Mouse (Mus musculus) thymus, adult 2 months (tissue): ENCODE results near the gene Ckap5. TPM values are rescaled to one million over a fixed set of nuclear protein-coding genes. Genes with fewer than 3 reads are reported as not detected.

Experiments used
- DNase-seq: peaks from one replicate; pipeline ENCODE4 v3.0.0; 2021
- H3K27ac ChIP-seq: fragments of 200-500 bp; 2 replicates; pipeline ENCODE4 v1.5.1; 2012; ENCODE audit warnings: low read length, control low read depth; ENCODE audit not compliant: control insufficient read depth, insufficient read depth
- H3K27me3 ChIP-seq: fragments of 200-500 bp; 2 replicates; pipeline ENCODE4 v1.6.1; 2012; ENCODE audit warnings: mild to moderate bottlenecking, low read length, moderate library complexity, mixed read lengths; ENCODE audit not compliant: control insufficient read depth, insufficient read depth
- H3K36me3 ChIP-seq: fragments of 200-500 bp; 2 replicates; pipeline ENCODE4 v1.6.1; 2012; ENCODE audit warnings: mild to moderate bottlenecking, low read length, moderate library complexity; ENCODE audit not compliant: control insufficient read depth, insufficient read depth
- H3K4me1 ChIP-seq: fragments of 200-500 bp; replicated peaks from 2 replicates; pipeline ENCODE4 v1.6.1; 2012; ENCODE audit warnings: low read length; ENCODE audit not compliant: control insufficient read depth, insufficient read depth
- H3K4me3 ChIP-seq: fragments of 200-500 bp; 2 replicates; pipeline ENCODE4 v1.5.1; 2012; ENCODE audit warnings: mild to moderate bottlenecking, low read length, control low read depth, moderate library complexity; ENCODE audit not compliant: control insufficient read depth, insufficient read depth
- CTCF ChIP-seq: fragments of 200-500 bp; IDR thresholded peaks from 2 replicates; pipeline ENCODE4 v1.5.1; 2012; ENCODE audit warnings: mild to moderate bottlenecking, control low read depth, low read length, moderate library complexity, borderline replicate concordance; ENCODE audit not compliant: control insufficient read depth, poor library complexity, insufficient read depth; ENCODE audit errors: extremely low read depth
- POLR2A ChIP-seq: fragments of 200-500 bp; IDR thresholded peaks from 2 replicates; pipeline ENCODE4 v1.6.1; 2012; ENCODE audit warnings: mild to moderate bottlenecking, low read length, control low read depth, moderate library complexity; ENCODE audit not compliant: control insufficient read depth, poor library complexity, insufficient read depth; ENCODE audit errors: extremely low read depth
- WGBS: fragments of 180-500 bp; shearing (Covaris S2); methylation state at CpG from one replicate; pipeline ENCODE4 v1.1.7; 2018; 5-methylcytosine and 5-hydroxymethylcytosine counted together
- polyA plus RNA-seq: library from polyadenylated mRNA; depleted of rRNA; stranded (reverse); fragments of >200 nt; gene quantifications from 2 replicates; pipeline ENCODE4 v1.2.3, GENCODE M21; 2012; rRNA removed

Ckap5 gene
- polyA plus RNA-seq, 1 experiment: 20.9 TPM

- Histone ChIP-seq H3K4me1 (no peaks in the 10 kb centered on the region), H3K27ac (no peak overlapping the region), H3K36me3 (peaks cover 77% of the 10 kb centered on the region), H3K27me3 (no peaks in the 10 kb centered on the region), H3K4me3 (no peak overlapping the region)
- DNase-seq: no peak
- WGBS: 97% methylated on average over 8 of the region's 8 CpGs
- TF ChIP-seq POLR2A (no peak), CTCF (no peak)
Observed at GRCm38 (mm10) chr2:91659657-91660056, 133.1 kb downstream of the Ckap5 start.

- H3K4me1 ChIP-seq: no peaks in the 10 kb centered on the region
- no peak for DNase-seq
- WGBS: 99% methylated on average over 6 of the region's 6 CpGs
- peaks cover 65% of the 10 kb centered on the region for H3K36me3 ChIP-seq
- TF ChIP-seq POLR2A: no peak
- no peak for TF ChIP-seq CTCF
- H3K27ac ChIP-seq: no peak overlapping the region
- H3K4me3 ChIP-seq: no peak overlapping the region
- no peaks in the 10 kb centered on the region for H3K27me3 ChIP-seq
Observed at GRCm38 (mm10) chr2:91660981-91661380, 134.4 kb downstream of the Ckap5 start.

GRCm38 (mm10) chr2:91664780-91665179 is 138.2 kb downstream of the Ckap5 start:
- no peaks in the 10 kb centered on the region for H3K27me3 ChIP-seq
- H3K27ac ChIP-seq: no peak overlapping the region
- no peak for DNase-seq
- TF ChIP-seq POLR2A: no peak
- TF ChIP-seq CTCF: no peak
- H3K36me3 ChIP-seq: peaks cover 58% of the 10 kb centered on the region
- H3K4me3 ChIP-seq: no peak overlapping the region
- no peaks in the 10 kb centered on the region for H3K4me1 ChIP-seq

- H3K36me3 ChIP-seq: peaks cover 67% of the 10 kb centered on the region
- no peaks in the 10 kb centered on the region for H3K4me1 ChIP-seq
- DNase-seq: no peak
- H3K4me3 ChIP-seq: no peak overlapping the region
- 98% methylated on average over 6 of the region's 6 CpGs for WGBS
- TF ChIP-seq POLR2A: no peak
- no peak for TF ChIP-seq CTCF
- H3K27ac ChIP-seq: no peak overlapping the region
- no peaks in the 10 kb centered on the region for H3K27me3 ChIP-seq
Observed at GRCm38 (mm10) chr2:91666386-91666910, 139.9 kb downstream of the Ckap5 start.

- TF ChIP-seq POLR2A: no peak
- TF ChIP-seq CTCF: no peak
- H3K36me3 ChIP-seq: peaks cover 66% of the 10 kb centered on the region
- H3K4me1 ChIP-seq: no peaks in the 10 kb centered on the region
- H3K4me3 ChIP-seq: no peak overlapping the region
- WGBS: 94% methylated on average over 2 of the region's 2 CpGs
- no peak for DNase-seq
- H3K27ac ChIP-seq: no peak overlapping the region
- no peaks in the 10 kb centered on the region for H3K27me3 ChIP-seq
Observed at GRCm38 (mm10) chr2:91667747-91668146, 141.2 kb downstream of the Ckap5 start.

GRCm38 (mm10) chr2:91669326-91669725 is 142.8 kb downstream of the Ckap5 start:
- WGBS: 98% methylated on average over 8 of the region's 8 CpGs
- no peak overlapping the region for H3K27ac ChIP-seq
- H3K36me3 ChIP-seq: peaks cover 57% of the 10 kb centered on the region
- H3K27me3 ChIP-seq: no peaks in the 10 kb centered on the region
- no peaks in the 10 kb centered on the region for H3K4me1 ChIP-seq
- DNase-seq: no peak
- no peak overlapping the region for H3K4me3 ChIP-seq
- no peak for TF ChIP-seq POLR2A

- Histone ChIP-seq H3K4me1 (no peaks in the 10 kb centered on the region), H3K36me3 (peaks cover 64% of the 10 kb centered on the region), H3K27me3 (no peaks in the 10 kb centered on the region), H3K27ac (no peak overlapping the region), H3K4me3 (no peak overlapping the region)
- TF ChIP-seq CTCF (no peak), POLR2A (no peak)
- WGBS: 94% methylated on average over 6 of the region's 6 CpGs
- DNase-seq: no peak
Observed at GRCm38 (mm10) chr2:91670038-91670437, 143.5 kb downstream of the Ckap5 start.

Other genes starting within 250 kb of the Ckap5 start
- 10.3 and 11.9 TPM in 2 replicates for gene 1110051M20Rik, start 82.1 kb upstream of the Ckap5 start, polyA plus RNA-seq
- gene Lrp4, start 69.3 kb upstream of the Ckap5 start, polyA plus RNA-seq: 3.1 and 3.7 TPM in 2 replicates
- 0.62 and 5.1 TPM in 2 replicates for gene F2, start 109.7 kb downstream of the Ckap5 start, polyA plus RNA-seq
- 52.2 and 62.6 TPM in 2 replicates for gene Zfp408, start 123.0 kb downstream of the Ckap5 start, polyA plus RNA-seq
- 185 and 191 TPM in 2 replicates for gene Arhgap1, start 123.1 kb downstream of the Ckap5 start, polyA plus RNA-seq
- 50.4 and 50.7 TPM in 2 replicates for gene Atg13, start 183.8 kb downstream of the Ckap5 start, polyA plus RNA-seq
- gene Harbi1, start 184.1 kb downstream of the Ckap5 start, polyA plus RNA-seq: 4.4 and 4.6 TPM in 2 replicates
- gene Ambra1, start 203.4 kb downstream of the Ckap5 start, polyA plus RNA-seq: 35.0 and 41.7 TPM in 2 replicates